Mouse (Mus musculus) thymus, adult 2 months (tissue): ENCODE results near the gene Ptar1.

Experiments used
- CTCF ChIP-seq: fragments of 200-500 bp; IDR thresholded peaks from 2 replicates; pipeline ENCODE4 v1.5.1; 2012; ENCODE audit warnings: mild to moderate bottlenecking, control low read depth, low read length, moderate library complexity, borderline replicate concordance; ENCODE audit not compliant: control insufficient read depth, poor library complexity, insufficient read depth; ENCODE audit errors: extremely low read depth
- POLR2A ChIP-seq: fragments of 200-500 bp; IDR thresholded peaks from 2 replicates; pipeline ENCODE4 v1.6.1; 2012; ENCODE audit warnings: mild to moderate bottlenecking, low read length, control low read depth, moderate library complexity; ENCODE audit not compliant: control insufficient read depth, poor library complexity, insufficient read depth; ENCODE audit errors: extremely low read depth

GRCm38 (mm10) chr19:23770494-23771423 lies 83.5 kb downstream of the Ptar1 start:
- TF ChIP-seq CTCF (no peak), POLR2A (no peak)
